Mouse (Mus musculus) stomach, embryonic 16.5 days (tissue): ENCODE measurements around the gene Cotl1. TPM values are rescaled to one million over a fixed set of nuclear protein-coding genes. Genes with fewer than 3 reads are reported as not detected.

Source experiments
- ATAC-seq: fragments of 200-750 bp; cut with Nextera tagmentation; 2 replicates; pipeline ENCODE4 v1.8.0; 2017; ENCODE audit warnings: moderate number of reproducible peaks, moderate TSS enrichment; ENCODE audit not compliant: insufficient read depth, low FRiP score
- H3K27ac ChIP-seq: fragments of 300-500 bp; sonication (generic); 2 replicates; pipeline ENCODE4 v1.5.1; 2014; ENCODE audit warnings: low read length
- H3K27me3 ChIP-seq: fragments of 300-500 bp; sonication (generic); 2 replicates; pipeline ENCODE4 v1.6.1; 2014; ENCODE audit warnings: low read length, control low read depth, mixed read lengths; ENCODE audit not compliant: control insufficient read depth, insufficient read depth
- H3K36me3 ChIP-seq: fragments of 300-500 bp; sonication (generic); 2 replicates; pipeline ENCODE4 v1.6.1; 2014; ENCODE audit warnings: low read length; ENCODE audit not compliant: control insufficient read depth, insufficient read depth
- H3K4me1 ChIP-seq: fragments of 300-500 bp; sonication (generic); 2 replicates; pipeline ENCODE4 v1.6.1; 2014; ENCODE audit warnings: low read length, control low read depth, mixed read lengths; ENCODE audit not compliant: control insufficient read depth, insufficient read depth
- H3K4me2 ChIP-seq: fragments of 300-500 bp; sonication (generic); 2 replicates; pipeline ENCODE4 v1.6.1; 2014; ENCODE audit warnings: low read depth, low read length, mixed read lengths
- H3K4me3 ChIP-seq: fragments of 300-500 bp; sonication (generic); replicated peaks from 2 replicates; pipeline ENCODE4 v1.5.1; 2014; ENCODE audit warnings: mild to moderate bottlenecking, low read length
- H3K9ac ChIP-seq: fragments of 300-500 bp; sonication (generic); 2 replicates; pipeline ENCODE4 v1.6.1; 2014; ENCODE audit warnings: low read length
- H3K9me3 ChIP-seq: fragments of 300-500 bp; sonication (generic); replicated peaks from 2 replicates; pipeline ENCODE4 v1.6.1; 2016; ENCODE audit warnings: low read length, control low read depth; ENCODE audit not compliant: control insufficient read depth
- WGBS: fragments of 180-500 bp; shearing (Covaris S2); extraction: QIAGEN DNeasy Blood & Tissue Kit; methylation state at CpG from one replicate; pipeline ENCODE4 v1.1.7; 2014; 5-methylcytosine and 5-hydroxymethylcytosine counted together
- polyA plus RNA-seq: library from polyadenylated mRNA; unstranded; fragments of >200 nt; fragmentation: Nextera tagmentation; extraction: Ambion mirVana; gene quantifications from 2 replicates; pipeline ENCODE4 v1.2.1, GENCODE M21; 2015

Cotl1 gene
- polyA plus RNA-seq, 1 experiment from 2014 or later = 144 TPM

DNA sequence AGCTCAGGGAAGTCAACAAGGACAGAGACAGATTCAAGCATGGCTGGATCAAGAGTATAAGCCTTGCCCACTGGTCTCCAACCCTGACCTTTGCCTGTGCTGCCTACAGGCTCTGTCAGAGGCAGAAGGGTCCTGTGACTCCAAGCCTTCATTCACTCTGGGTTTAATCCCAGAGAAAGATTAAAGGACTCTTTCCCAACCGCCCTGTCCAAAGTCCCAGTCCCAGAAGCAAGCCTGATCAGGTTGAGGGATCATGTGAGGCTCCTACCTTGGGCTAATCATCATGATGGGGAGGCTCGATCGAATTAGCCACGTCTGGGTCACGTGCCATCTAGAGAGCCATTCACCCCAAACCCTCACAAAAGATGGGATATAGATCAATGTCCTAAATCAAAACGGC is 5.7 kb downstream of the Cotl1 start:
- 0 out of 2 replicates have a peak, but pooled peaks cover 3% of the 10 kb centered on the region for H3K9me3 ChIP-seq
- 89% methylated on average over 6 of the region's 6 CpGs for WGBS
- H3K36me3 ChIP-seq = no peaks in the 10 kb centered on the region
- H3K27me3 ChIP-seq = no peaks in the 10 kb centered on the region
- H3K4me2 ChIP-seq = no peak overlapping the region
- peaks cover 70% of the 10 kb centered on the region for H3K4me1 ChIP-seq
- no peak overlapping the region for H3K4me3 ChIP-seq
- no peak overlapping the region for H3K27ac ChIP-seq
- no peak for ATAC-seq
- no peak overlapping the region for H3K9ac ChIP-seq

DNA sequence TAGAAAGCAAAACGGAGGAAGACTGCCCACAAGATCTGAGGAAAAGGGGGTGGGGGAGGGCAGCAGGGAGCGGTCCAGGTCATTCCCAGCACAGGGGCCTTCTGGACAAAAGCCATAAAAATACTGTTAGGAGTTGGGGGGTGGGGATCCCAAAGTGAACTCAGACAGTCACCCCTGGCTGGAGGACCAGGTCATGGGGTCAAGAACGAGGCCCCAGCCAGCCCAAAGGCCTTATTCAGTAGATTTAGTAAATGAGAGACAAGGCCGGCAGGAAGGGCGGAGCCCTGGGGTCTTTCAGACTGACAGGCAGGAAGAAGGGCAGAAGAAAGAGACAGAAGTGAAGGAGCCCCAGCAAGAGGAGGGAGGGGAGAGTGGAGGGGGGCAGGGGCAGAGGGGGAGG is 7.4 kb downstream of the Cotl1 start:
- Histone ChIP-seq H3K27me3 (no peaks in the 10 kb centered on the region), H3K4me3 (no peak overlapping the region), H3K36me3 (no peaks in the 10 kb centered on the region), H3K9ac (peak overlapping the region; percentile 59), H3K27ac (peak overlapping the region; percentile 91), H3K4me1 (peaks cover 69% of the 10 kb centered on the region), H3K9me3 (0 out of 2 replicates have a peak, but pooled peaks cover 3% of the 10 kb centered on the region), H3K4me2 (peak overlapping the region; percentile 23)
- WGBS = 33% methylated on average over 5 of the region's 5 CpGs
- ATAC-seq = no peak

GRCm38 (mm10) chr8:119832101-119832617 is 8.2 kb downstream of the Cotl1 start:
- ATAC-seq = no peak; the same call in 1 of the 2 replicates
- Histone ChIP-seq H3K9ac (peak overlapping the region; percentile 59), H3K4me3 (no peak overlapping the region), H3K27ac (peak overlapping the region; percentile 91), H3K36me3 (no peaks in the 10 kb centered on the region), H3K9me3 (0 out of 2 replicates have a peak, but pooled peaks cover 3% of the 10 kb centered on the region), H3K27me3 (no peaks in the 10 kb centered on the region), H3K4me2 (peak overlapping the region; percentile 39), H3K4me1 (peaks cover 71% of the 10 kb centered on the region)
- 39% methylated on average over 7 of the region's 7 CpGs for WGBS

DNA sequence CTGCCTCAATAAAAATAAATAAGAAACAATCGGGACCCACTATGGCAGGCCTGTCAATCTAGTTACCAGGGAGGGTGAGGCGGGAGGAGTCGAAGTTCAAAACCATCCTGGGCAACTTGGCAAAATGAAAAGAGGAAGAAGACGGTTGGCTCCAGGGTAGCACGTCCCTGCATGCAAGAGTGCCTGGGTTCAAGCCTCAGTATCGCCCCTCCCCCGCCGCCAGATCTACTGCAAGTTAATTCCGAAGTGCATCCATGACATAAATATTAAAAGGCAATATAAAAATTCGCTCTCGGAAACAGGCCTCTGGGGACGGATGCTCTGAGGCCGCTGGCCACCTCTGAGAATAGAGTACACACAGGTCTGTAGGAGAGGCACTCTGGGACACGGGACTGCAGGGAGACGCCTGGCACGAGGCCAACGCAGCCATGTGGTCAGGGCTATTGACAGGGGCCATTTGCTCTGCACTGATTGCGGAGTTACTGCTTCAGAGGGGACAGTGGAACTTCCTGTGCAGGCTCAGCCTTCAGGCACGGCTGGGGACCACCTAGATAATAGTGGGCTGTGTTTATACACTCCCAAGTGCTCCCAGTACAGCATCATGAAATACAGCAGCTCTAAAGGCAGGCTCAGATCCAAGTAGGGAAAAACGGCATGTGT is 8.9 kb downstream of the Cotl1 start:
- 19% methylated on average over 20 of the region's 20 CpGs for WGBS
- no peaks in the 10 kb centered on the region for H3K36me3 ChIP-seq
- peak overlapping the region; percentile 39 for H3K4me2 ChIP-seq
- peak overlapping the region; percentile 91 for H3K27ac ChIP-seq
- peak; percentile 75 for ATAC-seq
- H3K4me1 ChIP-seq = peaks cover 71% of the 10 kb centered on the region
- peak overlapping the region; percentile 5; the same call in 1 of the 2 replicates for H3K4me3 ChIP-seq
- no peaks in the 10 kb centered on the region for H3K27me3 ChIP-seq
- H3K9me3 ChIP-seq = 0 out of 2 replicates have a peak, but pooled peaks cover 3% of the 10 kb centered on the region
- H3K9ac ChIP-seq = peak overlapping the region; percentile 59

DNA sequence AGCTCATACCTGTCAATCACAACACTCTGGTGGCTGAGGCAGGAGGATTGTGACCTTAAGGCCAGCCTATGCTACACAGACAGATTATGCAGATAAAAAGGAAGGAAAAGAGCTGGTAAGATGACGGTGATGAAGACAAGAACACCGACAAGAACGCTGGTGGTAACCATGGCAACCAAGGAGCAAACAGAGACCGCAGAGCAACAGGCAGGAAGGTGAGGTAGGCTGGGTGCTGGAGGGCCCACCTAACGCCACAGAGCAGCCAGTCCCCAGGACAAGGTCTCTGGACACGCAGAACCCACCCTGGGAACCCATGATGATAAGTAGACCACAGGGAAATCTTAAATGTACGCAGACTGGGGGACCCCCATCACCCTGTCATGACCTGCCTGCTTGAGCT is 9.8 kb downstream of the Cotl1 start:
- 0 out of 2 replicates have a peak, but pooled peaks cover 3% of the 10 kb centered on the region for H3K9me3 ChIP-seq
- WGBS = 49% methylated on average over 7 of the region's 7 CpGs
- H3K27ac ChIP-seq = peak overlapping the region; percentile 56; the same call in 1 of the 2 replicates

GRCm38 (mm10) chr8:119829870-119830580 is 10.3 kb downstream of the Cotl1 start:
- peaks cover 85% of the 10 kb centered on the region for H3K4me1 ChIP-seq
- H3K27ac ChIP-seq = peak overlapping the region; percentile 56
- no peaks in the 10 kb centered on the region for H3K27me3 ChIP-seq
- H3K4me3 ChIP-seq = no peak overlapping the region
- no peak for ATAC-seq
- H3K4me2 ChIP-seq = no peak overlapping the region; the same call in 1 of the 2 replicates
- WGBS = 54% methylated on average over 16 of the region's 16 CpGs
- 0 out of 2 replicates have a peak, but pooled peaks cover 3% of the 10 kb centered on the region for H3K9me3 ChIP-seq
- no peaks in the 10 kb centered on the region for H3K36me3 ChIP-seq
- H3K9ac ChIP-seq = peak overlapping the region; percentile 9; the same call in 1 of the 2 replicates

More for the DNA sequence above, 9.8 kb downstream of the Cotl1 start:
- Histone ChIP-seq H3K4me1 (peaks cover 80% of the 10 kb centered on the region), H3K4me3 (no peak overlapping the region), H3K36me3 (no peaks in the 10 kb centered on the region), H3K4me2 (no peak overlapping the region), H3K9ac (no peak overlapping the region), H3K27me3 (no peaks in the 10 kb centered on the region)
- ATAC-seq = no peak

DNA sequence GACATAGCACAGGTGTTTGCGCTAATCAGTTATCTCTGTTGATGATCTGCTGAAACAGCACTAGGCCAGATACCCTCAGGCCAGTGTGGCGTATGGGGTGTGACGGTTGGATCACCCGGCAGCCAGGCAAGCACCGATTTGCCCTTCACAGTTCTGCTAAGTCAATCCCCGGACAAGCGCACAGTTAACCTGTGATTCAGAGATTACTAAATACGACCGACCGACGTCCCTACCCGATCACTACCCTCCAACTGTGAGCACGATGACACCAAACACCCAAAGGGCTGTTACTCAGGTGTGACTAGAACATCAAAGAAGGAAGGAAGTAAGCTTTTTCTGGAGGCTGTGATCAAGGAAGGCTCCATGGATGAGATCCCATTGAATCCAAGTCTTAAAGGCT is 10.9 kb downstream of the Cotl1 start:
- WGBS = 73% methylated on average over 13 of the region's 13 CpGs
- Histone ChIP-seq H3K4me3 (no peak overlapping the region), H3K4me2 (no peak overlapping the region), H3K4me1 (peaks cover 89% of the 10 kb centered on the region), H3K36me3 (no peaks in the 10 kb centered on the region), H3K27me3 (no peaks in the 10 kb centered on the region), H3K27ac (peak overlapping the region; percentile 56), H3K9ac (no peak overlapping the region), H3K9me3 (0 out of 2 replicates have a peak, but pooled peaks cover 2% of the 10 kb centered on the region)
- no peak for ATAC-seq

DNA sequence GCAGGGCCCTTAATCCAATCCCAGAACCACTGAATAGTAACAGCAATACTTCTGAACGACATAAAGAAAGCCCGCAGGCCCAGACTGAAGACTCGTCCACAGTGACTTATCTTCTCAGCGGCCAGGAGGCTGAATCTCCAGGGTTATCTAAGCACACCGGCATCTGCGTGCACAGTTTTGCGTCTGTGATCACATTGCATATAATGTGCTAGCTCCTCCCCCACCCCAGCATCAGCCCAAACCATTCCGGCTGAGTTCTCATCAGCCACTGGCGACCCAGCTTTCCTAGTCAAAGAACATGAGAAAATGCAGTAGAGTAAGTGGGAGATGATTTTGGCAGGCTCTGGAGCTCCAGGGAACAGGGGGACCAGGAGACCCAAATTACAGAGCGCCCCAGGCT is 11.3 kb downstream of the Cotl1 start:
- Histone ChIP-seq H3K9ac (no peak overlapping the region), H3K36me3 (no peaks in the 10 kb centered on the region), H3K4me2 (no peak overlapping the region), H3K27ac (peak overlapping the region; percentile 76; the same call in 1 of the 2 replicates), H3K9me3 (no peaks in the 10 kb centered on the region), H3K4me3 (no peak overlapping the region), H3K4me1 (peaks cover 93% of the 10 kb centered on the region), H3K27me3 (no peaks in the 10 kb centered on the region)
- ATAC-seq = no peak
- 65% methylated on average over 10 of the region's 10 CpGs for WGBS

- Histone ChIP-seq H3K27ac (peak overlapping the region; percentile 76), H3K4me3 (no peak overlapping the region), H3K9me3 (no peaks in the 10 kb centered on the region), H3K4me1 (peaks cover 82% of the 10 kb centered on the region), H3K27me3 (no peaks in the 10 kb centered on the region), H3K9ac (peak overlapping the region; percentile 34; the same call in 1 of the 2 replicates), H3K4me2 (peak overlapping the region; percentile 23; the same call in 1 of the 2 replicates), H3K36me3 (no peaks in the 10 kb centered on the region)
- 19% methylated on average over 4 of the region's 4 CpGs for WGBS
- no peak for ATAC-seq
Observed at GRCm38 (mm10) chr8:119827721-119828153, 12.6 kb downstream of the Cotl1 start.
